Mouse (Mus musculus) thymus, adult 2 months (tissue): Measurements from ENCODE around the gene Afg3l1. TPM values are rescaled to one million over a fixed set of nuclear protein-coding genes. Genes with fewer than 3 reads are reported as not detected.
"Not testable (repeated sequence)": the region's sequence is repeated elsewhere in the genome, so short reads cannot be mapped to it uniquely, and the experiment has no call there.

Experiments used
- DNase-seq: peaks from one replicate; pipeline ENCODE4 v3.0.0; 2021
- H3K27ac ChIP-seq: fragments of 200-500 bp; 2 replicates; pipeline ENCODE4 v1.5.1; 2012; ENCODE audit warnings: low read length, control low read depth; ENCODE audit not compliant: control insufficient read depth, insufficient read depth
- H3K27me3 ChIP-seq: fragments of 200-500 bp; 2 replicates; pipeline ENCODE4 v1.6.1; 2012; ENCODE audit warnings: mild to moderate bottlenecking, low read length, moderate library complexity, mixed read lengths; ENCODE audit not compliant: control insufficient read depth, insufficient read depth
- H3K36me3 ChIP-seq: fragments of 200-500 bp; 2 replicates; pipeline ENCODE4 v1.6.1; 2012; ENCODE audit warnings: mild to moderate bottlenecking, low read length, moderate library complexity; ENCODE audit not compliant: control insufficient read depth, insufficient read depth
- H3K4me1 ChIP-seq: fragments of 200-500 bp; replicated peaks from 2 replicates; pipeline ENCODE4 v1.6.1; 2012; ENCODE audit warnings: low read length; ENCODE audit not compliant: control insufficient read depth, insufficient read depth
- H3K4me3 ChIP-seq: fragments of 200-500 bp; 2 replicates; pipeline ENCODE4 v1.5.1; 2012; ENCODE audit warnings: mild to moderate bottlenecking, low read length, control low read depth, moderate library complexity; ENCODE audit not compliant: control insufficient read depth, insufficient read depth
- CTCF ChIP-seq: fragments of 200-500 bp; IDR thresholded peaks from 2 replicates; pipeline ENCODE4 v1.5.1; 2012; ENCODE audit warnings: mild to moderate bottlenecking, control low read depth, low read length, moderate library complexity, borderline replicate concordance; ENCODE audit not compliant: control insufficient read depth, poor library complexity, insufficient read depth; ENCODE audit errors: extremely low read depth
- POLR2A ChIP-seq: fragments of 200-500 bp; IDR thresholded peaks from 2 replicates; pipeline ENCODE4 v1.6.1; 2012; ENCODE audit warnings: mild to moderate bottlenecking, low read length, control low read depth, moderate library complexity; ENCODE audit not compliant: control insufficient read depth, poor library complexity, insufficient read depth; ENCODE audit errors: extremely low read depth
- WGBS: fragments of 180-500 bp; shearing (Covaris S2); methylation state at CpG from one replicate; pipeline ENCODE4 v1.1.7; 2018; 5-methylcytosine and 5-hydroxymethylcytosine counted together
- polyA plus RNA-seq: library from polyadenylated mRNA; depleted of rRNA; stranded (reverse); fragments of >200 nt; gene quantifications from 2 replicates; pipeline ENCODE4 v1.2.3, GENCODE M21; 2012

The Afg3l1 gene
- polyA plus RNA-seq, 1 experiment, result 29.9 TPM

- TF ChIP-seq POLR2A, result no peak
- TF ChIP-seq CTCF, result no peak
- H3K27me3 ChIP-seq, result no peaks in the 10 kb centered on the region
- no peak overlapping the region for H3K4me3 ChIP-seq
- peaks cover 4% of the 10 kb centered on the region; the same call in 1 of the 2 replicates for H3K4me1 ChIP-seq
- H3K27ac ChIP-seq, result no peak overlapping the region
- no peak for DNase-seq
- WGBS, result 88% methylated on average over 6 of the region's 6 CpGs
- H3K36me3 ChIP-seq, result peaks cover 8% of the 10 kb centered on the region; the same call in 1 of the 2 replicates
Observed at GRCm38 (mm10) chr8:123454559-123454958, 23.1 kb upstream of the Afg3l1 start.

GRCm38 (mm10) chr8:123463651-123464050 is 14.1 kb upstream of the Afg3l1 start:
- 93% methylated on average over 4 of the region's 4 CpGs for WGBS
- no peak overlapping the region for H3K4me3 ChIP-seq
- DNase-seq, result no peak
- no peaks in the 10 kb centered on the region for H3K36me3 ChIP-seq
- no peaks in the 10 kb centered on the region for H3K27me3 ChIP-seq
- H3K27ac ChIP-seq, result no peak overlapping the region
- H3K4me1 ChIP-seq, result no peaks in the 10 kb centered on the region
- no peak for TF ChIP-seq POLR2A
- no peak for TF ChIP-seq CTCF

- no peaks in the 10 kb centered on the region for H3K27me3 ChIP-seq
- no peaks in the 10 kb centered on the region for H3K4me1 ChIP-seq
- no peak overlapping the region for H3K4me3 ChIP-seq
- no peak overlapping the region for H3K27ac ChIP-seq
- no peak for DNase-seq
- H3K36me3 ChIP-seq, result no peaks in the 10 kb centered on the region
- 43% methylated on average over 3 of the region's 3 CpGs for WGBS
- TF ChIP-seq CTCF (no peak), POLR2A (no peak)
Observed at GRCm38 (mm10) chr8:123467476-123467875, 10.2 kb upstream of the Afg3l1 start.

- peaks cover 16% of the 10 kb centered on the region for H3K4me1 ChIP-seq
- not testable (repeated sequence) for DNase-seq, H3K36me3 ChIP-seq, H3K4me3 ChIP-seq, H3K27ac ChIP-seq, H3K27me3 ChIP-seq
- WGBS, result 96% methylated on average over 6 of the region's 6 CpGs
Observed at GRCm38 (mm10) chr8:123472991-123473390, 4.7 kb upstream of the Afg3l1 start.

GRCm38 (mm10) chr8:123474549-123474948 is 3.2 kb upstream of the Afg3l1 start:
- WGBS, result 7% methylated on average over 5 of the region's 5 CpGs

GRCm38 (mm10) chr8:123476911-123477736 is 579 bp upstream of the Afg3l1 start:
- DNase-seq, result peak; percentile 11
- Histone ChIP-seq H3K4me3 (peak overlapping the region; percentile 66), H3K36me3 (0 out of 2 replicates have a peak, but pooled peaks cover 4% of the 10 kb centered on the region), H3K27me3 (no peaks in the 10 kb centered on the region), H3K27ac (no peak overlapping the region), H3K4me1 (peaks cover 24% of the 10 kb centered on the region)
- WGBS, result 14% methylated on average over 34 of the region's 34 CpGs
- TF ChIP-seq CTCF, result no peak
- no peak for TF ChIP-seq POLR2A

More at GRCm38 (mm10) chr8:123474549-123474948, 3.2 kb upstream of the Afg3l1 start:
- H3K36me3 ChIP-seq, H3K4me3 ChIP-seq, DNase-seq, H3K27me3 ChIP-seq, H3K27ac ChIP-seq: not testable (repeated sequence)
- H3K4me1 ChIP-seq, result peaks cover 24% of the 10 kb centered on the region

GRCm38 (mm10) chr8:123478456-123479218 is 934 bp downstream of the Afg3l1 start:
- no peak for DNase-seq
- Histone ChIP-seq H3K4me3 (peak overlapping the region; percentile 30), H3K27ac (no peak overlapping the region), H3K4me1 (peaks cover 24% of the 10 kb centered on the region), H3K27me3 (no peaks in the 10 kb centered on the region), H3K36me3 (0 out of 2 replicates have a peak, but pooled peaks cover 9% of the 10 kb centered on the region)
- no peak for TF ChIP-seq CTCF
- no peak for TF ChIP-seq POLR2A
- WGBS, result 27% methylated on average over 16 of the region's 16 CpGs
